Mouse (Mus musculus): ENCODE results near the gene Nat8f4.
"Not testable (repeated sequence)": the region's sequence is repeated elsewhere in the genome, so short reads cannot be mapped to it uniquely, and the experiment has no call there.

Nat8f4 gene

GRCm38 (mm10) chr6:85898596-85899475, 5.8 kb downstream of the Nat8f4 start:
- DNase-seq = peak; percentile 9

DNA sequence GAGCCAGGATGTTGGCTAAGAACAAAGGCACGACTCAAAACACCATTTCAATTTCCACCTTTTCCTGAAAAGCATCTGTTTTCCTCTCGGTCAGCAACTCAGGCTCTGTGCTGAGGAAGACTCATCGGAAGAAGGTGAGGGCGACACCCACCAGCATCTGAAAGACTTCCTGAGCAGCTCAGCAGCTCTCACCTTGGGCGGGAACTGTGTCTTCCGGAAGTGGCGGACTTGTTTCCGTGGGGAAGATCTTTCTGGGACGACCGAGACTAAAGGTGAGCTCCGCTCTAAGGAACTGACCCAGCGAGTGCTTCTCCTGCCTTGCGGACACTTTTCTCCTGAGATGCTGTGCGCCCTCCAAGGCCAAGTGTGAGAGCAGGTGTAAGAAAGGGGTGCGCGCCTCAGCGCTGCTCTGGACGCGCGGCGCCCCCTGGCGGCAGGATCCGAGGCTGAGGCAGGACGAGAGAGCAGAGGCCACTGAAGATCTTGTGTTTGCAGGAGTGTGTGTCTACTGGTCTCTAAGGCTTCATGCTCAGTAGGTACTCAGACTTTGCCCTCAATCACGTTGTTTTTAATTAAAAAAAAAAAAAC, 9.5 kb downstream of the Nat8f4 start:
- DNase-seq = not testable (repeated sequence)

GRCm38 (mm10) chr6:85888961-85889360, 15.7 kb downstream of the Nat8f4 start:
- DNase-seq = no peak

DNA sequence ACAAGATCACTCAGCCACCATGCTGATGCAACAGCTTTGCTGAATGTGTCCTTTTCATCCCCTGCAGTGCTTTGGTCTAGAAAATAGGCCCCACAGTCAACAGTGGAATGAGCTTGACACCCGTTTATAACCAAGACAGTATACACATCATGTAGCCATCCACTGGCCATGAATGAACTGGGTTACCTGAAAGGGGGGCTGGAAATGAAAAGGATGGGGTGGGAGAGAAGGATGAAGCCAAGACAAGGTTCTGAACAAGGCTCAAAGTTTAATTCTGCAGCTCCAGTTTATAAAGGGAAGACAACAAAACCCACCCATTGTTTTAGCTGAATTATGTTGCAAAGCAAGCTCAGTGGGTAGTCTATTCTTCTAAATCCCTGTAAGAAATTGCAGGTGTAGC, 20.4 kb downstream of the Nat8f4 start:
- DNase-seq = no peak

DNA sequence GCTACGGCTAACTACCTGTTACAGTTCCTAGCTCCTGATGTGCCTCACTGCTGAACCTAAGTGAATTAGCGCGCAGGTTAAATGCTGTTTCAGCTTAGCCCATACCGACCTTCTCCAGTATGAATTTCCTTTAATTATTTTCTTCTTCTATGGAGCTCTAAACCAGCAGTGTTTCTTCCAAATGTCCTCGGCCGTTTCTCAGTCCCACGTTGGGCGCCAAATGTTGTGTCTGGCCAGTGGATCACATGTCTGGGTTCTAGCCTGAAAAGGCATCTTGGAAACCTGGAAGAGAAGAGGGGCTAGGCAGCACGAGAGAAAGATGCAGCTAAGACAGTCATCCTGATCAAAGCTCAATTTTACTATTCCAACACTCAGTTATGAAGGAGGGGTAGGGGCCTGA, 21.4 kb downstream of the Nat8f4 start:
- DNase-seq = not testable (repeated sequence)

- DNase-seq = not testable (repeated sequence)
Observed at GRCm38 (mm10) chr6:85869006-85869405, 35.7 kb downstream of the Nat8f4 start, which contains the start of gene Nat8f2. TSS of gene Nat8f2 (minus strand) at chr6:85869158.

- DNase-seq = no peak
Observed at GRCm38 (mm10) chr6:85867726-85868690, 36.7 kb downstream of the Nat8f4 start.

- not testable (repeated sequence) for DNase-seq
Observed at GRCm38 (mm10) chr6:85866995-85867394, 37.7 kb downstream of the Nat8f4 start.

GRCm38 (mm10) chr6:85866166-85866565, 38.5 kb downstream of the Nat8f4 start:
- DNase-seq = not testable (repeated sequence)

DNA sequence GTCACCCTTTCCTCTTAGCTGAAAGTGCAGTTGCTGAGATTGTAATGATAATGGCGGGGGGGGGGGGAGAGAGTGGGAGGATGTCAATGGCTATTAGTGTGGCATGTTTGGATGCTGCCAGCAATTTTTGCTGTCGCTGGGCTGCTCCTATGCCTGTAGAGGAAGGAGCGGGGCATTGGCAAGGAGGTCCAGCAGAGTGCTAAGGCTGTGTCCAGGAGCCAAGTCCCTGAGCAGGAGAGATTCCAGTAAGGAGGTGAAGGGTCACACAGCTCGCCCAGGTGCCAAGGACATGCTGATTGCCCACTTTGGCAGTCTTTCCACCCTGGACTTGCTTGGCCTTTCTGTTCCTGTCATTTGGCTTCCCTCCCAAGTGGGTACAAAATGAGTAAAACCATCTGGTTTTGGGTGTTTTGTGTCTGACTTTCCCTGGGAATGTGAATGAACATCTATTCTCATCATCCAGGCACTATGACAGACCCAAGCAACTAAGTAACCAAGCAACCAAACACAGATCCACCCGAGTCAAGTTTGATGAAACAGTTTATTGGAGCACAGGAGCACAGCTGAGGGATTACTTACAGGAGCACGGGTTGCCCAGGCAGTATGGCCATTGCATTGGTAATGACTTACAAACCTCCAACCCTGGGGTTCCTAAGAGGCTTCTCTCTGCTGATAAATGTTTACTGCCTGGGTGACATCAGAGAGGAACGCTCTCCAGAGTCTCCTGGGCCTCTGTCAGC, 39.6 kb downstream of the Nat8f4 start:
- DNase-seq = not testable (repeated sequence)

- no peak for DNase-seq
Observed at GRCm38 (mm10) chr6:85863840-85864239, 40.8 kb downstream of the Nat8f4 start.

- DNase-seq = no peak
Observed at GRCm38 (mm10) chr6:85863136-85863535, 41.5 kb downstream of the Nat8f4 start.

DNA sequence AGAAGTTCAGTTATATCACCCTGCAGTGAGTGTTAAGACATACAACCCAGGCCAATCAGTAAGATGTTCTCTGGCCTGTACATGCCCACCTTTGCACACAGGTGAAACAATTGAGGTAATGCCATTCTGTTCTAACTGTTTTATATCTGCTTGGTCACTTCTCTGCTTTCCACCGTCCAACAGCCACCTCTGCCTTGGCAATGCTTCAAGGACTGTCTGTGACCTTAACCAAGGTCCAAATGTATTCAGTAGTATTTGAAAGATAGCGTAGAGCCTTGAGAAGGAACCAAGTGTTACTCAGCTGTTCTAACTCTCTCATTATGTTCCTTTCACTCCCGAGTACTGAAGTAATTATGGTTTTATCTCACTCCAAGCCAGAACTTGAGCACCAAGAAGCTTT, 42.1 kb downstream of the Nat8f4 start:
- no peak for DNase-seq

GRCm38 (mm10) chr6:85861247-85861646, 43.4 kb downstream of the Nat8f4 start:
- DNase-seq = no peak

GRCm38 (mm10) chr6:85856194-85856678, 48.4 kb downstream of the Nat8f4 start:
- peak; percentile 56 for DNase-seq

DNA sequence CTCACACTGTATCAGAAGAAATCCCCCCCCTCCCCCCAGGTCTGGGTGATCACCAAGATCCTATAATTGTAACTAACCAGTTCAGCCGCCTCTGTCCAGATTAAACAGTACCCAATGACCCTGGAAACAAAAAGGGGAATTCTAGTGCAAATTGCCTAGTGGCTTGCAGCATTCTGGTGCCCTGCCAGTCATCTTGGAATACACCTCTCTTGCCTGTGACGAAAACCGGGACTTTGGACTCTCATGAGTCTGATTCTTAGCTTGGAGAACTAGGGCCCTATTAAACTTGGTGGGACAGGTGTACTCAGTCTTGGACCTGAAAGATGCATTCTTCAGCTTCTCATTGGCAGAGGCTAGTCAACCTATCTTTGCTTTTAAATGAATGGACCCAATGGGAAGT, 51.2 kb downstream of the Nat8f4 start:
- DNase-seq = no peak

GRCm38 (mm10) chr6:85851062-85851773, 53.5 kb downstream of the Nat8f4 start:
- no peak for DNase-seq

DNA sequence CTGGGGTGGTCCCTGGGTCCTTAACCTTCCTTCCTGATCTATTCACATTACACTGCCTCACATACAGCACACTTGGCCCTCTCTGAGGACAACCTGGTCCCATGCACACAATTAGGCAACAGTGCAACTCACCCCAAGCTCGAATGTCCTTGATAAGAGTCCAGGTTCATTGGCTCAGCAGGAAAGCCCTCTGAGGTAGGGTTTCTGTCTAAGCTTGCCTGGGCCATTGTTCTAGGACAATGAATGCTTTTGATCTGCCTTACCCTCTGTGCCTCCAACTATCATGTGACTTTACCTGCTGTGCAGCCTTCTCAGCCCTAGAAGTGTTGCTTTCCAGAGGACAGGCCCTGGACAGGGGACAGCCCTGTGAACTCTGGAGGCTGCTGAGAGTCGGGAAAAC, 55.4 kb downstream of the Nat8f4 start:
- no peak for DNase-seq

Data from right cerebral cortex, postnatal 25 days (tissue).